Mouse (Mus musculus): ENCODE results near the gene Mlx. TPM values are rescaled to one million over a fixed set of nuclear protein-coding genes. Genes with fewer than 3 reads are reported as not detected.

The Mlx gene
- polyA plus RNA-seq, 1 experiment: 54.3 TPM

DNA sequence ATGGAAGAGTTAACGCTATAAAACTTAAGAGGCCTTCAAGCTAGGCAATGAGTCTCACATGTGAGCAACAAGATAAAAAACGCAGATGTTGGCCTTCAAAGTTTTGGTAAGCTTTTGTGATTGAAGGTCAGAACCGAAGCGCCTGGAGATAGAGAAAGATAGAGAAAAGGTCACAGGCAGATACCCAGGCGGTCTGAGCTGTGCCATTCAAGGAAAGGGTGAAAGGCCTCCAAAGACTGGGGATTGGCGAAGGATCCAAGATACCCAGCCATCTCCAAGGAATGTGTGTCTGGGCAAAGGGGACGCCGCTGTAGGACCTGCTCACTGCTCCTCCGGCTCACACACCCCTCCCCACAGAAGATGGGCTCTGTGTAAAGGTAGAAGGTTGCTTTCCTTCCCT, 22.1 kb upstream of the Mlx start:
- DNase-seq (ENCODE audit: low read depth): no peak

DNA sequence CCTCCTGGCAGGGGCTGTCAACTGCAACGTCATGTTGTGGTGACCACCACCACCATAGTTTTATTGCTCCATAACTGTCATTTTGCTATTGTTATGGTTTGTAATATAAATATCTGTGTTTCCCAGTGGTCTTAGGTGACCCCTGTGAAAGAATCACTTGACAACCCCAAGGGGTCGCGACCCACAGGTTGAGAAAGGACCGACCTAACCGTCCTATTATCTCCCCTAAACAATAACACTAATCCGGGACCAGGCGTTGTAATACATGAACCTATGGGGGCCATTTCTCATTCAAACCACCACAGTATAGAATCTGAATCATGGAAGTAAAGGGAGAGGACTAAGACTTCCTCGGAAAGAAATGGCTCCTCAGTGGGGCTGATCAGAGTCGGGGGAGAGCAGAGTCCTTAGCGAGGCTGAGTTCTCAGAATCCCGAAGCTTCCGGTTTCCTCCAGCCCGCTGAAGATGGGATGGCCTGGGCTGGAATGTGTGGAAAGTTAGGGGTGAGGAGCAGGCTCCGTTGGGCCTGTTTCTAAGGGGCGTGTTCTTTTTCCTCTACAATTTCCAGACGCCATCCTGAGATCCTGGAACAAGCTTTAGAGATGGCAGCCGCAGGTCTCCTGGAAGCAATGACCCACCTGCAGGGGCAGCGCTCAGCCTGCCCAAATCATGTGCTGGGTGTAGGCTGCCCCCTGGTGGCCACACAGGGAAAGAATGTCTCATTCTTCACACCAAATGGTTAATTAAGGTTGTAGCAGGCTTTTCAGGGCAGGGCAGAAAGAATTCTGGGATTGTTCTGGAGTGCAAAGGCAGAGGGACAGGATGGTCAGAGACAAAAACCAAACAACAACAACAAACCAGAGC, 20.3 kb upstream of the Mlx start:
- no peak for DNase-seq (ENCODE audit: low read depth)

DNA sequence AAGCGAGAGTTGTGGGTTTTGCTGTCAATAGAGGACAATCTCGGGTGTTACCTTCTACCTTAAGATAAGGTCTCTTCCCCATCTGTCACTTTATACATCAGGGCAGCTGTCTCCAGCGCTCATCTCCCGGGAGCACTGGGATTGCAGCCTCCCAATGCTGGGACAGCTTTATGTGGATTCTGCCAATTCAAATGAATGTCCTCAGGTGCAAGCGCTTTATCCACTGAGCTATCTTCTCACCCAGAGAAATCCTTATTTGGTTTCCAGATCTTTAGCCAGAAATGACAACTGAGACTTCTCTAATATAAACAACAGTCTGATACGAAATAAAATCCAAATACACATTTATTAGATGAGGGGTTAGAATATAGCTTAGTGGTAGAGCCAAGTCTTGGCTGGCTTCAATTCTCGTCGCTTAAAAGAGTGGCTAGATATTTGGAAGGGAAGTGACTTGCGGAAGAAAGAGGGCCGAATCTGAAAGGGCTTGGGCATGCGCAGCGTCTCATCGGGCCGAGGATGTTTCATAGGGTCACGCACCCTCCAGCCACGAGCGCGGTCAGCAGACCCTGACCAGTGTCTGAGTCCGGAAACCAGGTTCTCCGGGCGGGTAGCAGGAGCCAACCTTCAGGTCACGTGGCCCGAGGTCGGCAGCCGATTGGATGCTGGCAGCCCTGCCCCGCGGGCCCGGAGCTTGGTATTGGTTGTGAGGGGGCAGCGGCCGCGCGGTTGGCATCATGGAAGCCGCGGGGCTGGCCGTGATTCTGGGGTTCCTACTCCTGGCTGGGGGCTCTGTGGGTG, 17.5 kb upstream of the Mlx start, which contains the start of gene Naglu:
Gene Naglu (plus strand): TSS at position 622 of the 798 bp plus-strand sequence.
- no peak for DNase-seq (ENCODE audit: low read depth)

DNA sequence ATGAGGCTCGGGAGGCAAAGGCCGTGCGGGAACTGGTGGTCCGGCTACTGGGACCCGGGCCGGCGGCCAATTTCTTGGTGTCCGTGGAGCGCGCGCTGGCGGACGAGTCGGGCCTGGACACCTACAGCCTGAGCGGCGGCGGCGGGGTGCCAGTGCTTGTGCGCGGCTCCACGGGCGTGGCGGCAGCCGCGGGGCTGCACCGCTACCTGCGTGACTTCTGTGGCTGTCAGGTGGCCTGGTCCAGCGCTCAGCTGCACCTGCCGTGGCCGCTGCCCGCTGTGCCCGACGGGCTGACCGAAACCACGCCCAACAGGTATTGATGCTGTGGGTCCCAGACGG, 16.9 kb upstream of the Mlx start:
- DNase-seq (ENCODE audit: low read depth): no peak

DNA sequence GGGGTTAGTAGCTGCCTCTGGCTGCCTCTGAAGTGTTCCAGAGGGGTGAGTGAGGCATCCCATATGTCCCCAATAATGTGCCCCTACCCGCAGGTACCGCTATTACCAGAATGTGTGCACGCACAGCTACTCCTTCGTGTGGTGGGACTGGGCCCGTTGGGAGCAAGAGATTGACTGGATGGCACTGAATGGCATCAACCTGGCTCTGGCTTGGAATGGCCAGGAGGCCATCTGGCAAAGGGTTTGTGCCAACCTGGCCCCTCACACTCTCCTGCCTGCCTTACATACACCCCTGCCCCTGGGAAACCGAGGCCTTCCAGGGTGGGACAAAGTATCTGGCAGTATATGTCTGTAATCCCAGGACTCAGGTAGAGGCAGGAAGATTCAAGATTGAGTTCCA, 16.1 kb upstream of the Mlx start:
- no peak for DNase-seq (ENCODE audit: low read depth)

DNA sequence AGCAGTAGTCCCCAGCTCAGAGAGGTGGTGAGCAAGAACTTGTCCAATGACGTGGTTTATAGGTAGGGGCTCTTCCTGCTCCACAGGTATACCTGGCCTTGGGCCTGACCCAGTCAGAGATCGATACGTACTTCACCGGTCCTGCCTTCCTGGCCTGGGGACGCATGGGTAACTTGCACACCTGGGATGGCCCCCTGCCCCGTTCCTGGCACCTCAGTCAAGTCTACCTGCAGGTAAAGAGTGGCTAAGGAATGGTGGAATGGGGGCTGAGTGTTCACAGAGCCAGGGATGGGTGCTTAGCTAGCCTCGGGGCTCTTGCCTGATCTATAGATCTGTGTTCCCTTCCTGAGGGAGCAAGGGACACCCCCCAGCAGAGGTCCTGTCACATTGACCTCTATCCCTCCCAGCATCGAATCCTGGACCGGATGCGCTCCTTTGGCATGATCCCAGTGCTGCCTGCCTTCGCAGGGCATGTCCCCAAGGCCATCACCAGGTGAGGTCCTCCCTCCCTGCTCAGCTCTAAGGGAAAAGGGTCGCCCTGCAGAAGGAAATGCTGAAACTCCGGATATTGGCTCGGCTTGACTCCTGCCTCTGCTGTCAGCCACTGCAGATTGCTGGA, 15.2 kb upstream of the Mlx start:
- no peak for DNase-seq (ENCODE audit: low read depth)

DNA sequence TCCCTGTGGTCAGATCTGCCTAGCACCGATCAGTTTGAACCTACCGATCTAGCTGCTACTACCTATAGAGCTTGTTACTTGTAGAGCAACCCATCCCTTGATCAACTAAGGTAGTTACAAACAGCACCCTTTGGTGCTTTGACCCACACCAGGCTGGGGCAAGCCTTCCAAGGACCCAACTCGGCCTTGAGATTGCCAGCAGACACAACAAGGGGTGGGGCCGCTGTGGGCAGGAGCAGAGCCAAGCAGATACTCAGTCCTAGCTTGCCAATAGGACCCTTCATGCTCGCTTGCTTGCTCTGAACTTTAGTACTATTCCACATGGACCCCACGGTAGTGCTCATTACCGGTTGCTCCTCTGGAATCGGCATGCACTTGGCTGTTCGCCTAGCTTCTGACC, 9.0 kb upstream of the Mlx start, which contains the start of gene Hsd17b1:
Gene Hsd17b1 (plus strand): TSS at position 291 of the 400 bp plus-strand sequence.
- no peak for DNase-seq (ENCODE audit: low read depth)

DNA sequence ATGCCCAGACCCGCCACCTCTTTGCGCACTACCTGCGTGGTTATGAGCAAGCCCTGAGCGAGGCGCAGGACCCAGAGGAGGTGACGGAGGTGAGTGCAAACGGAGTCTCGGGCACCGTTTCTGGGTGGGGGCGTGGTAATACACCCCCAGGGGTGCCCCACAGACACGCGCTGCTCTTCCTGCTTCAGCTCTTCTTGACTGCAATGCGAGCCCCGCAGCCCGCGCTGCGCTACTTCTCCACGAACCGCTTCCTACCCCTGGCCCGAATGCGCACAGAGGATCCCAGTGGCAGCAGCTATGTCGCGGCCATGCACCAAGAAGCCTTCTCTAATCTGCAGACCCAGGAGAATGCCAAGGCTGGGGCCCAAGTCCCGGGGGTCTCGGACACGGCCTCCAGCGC, 7.3 kb upstream of the Mlx start:
- DNase-seq (ENCODE audit: low read depth): no peak

DNA sequence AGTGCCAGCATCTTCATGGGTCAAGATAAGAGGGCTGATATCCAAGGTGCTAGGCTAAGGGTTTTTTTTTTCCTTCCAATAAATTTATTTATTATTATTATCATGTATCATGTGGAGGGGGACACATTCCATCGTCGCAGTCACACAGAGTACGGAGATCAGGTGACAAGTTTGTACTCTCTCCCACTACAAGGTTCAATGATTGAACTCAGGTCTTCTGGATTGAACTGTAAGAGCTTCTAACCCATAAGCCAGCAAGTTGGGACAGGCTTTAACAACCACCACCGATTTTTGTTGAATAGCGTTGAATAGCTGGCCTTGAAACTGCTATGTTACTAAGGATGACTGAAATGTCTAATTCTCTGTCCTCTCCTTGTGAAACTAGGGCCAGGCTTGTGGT, 6.7 kb upstream of the Mlx start:
- no peak for DNase-seq (ENCODE audit: low read depth)

DNA sequence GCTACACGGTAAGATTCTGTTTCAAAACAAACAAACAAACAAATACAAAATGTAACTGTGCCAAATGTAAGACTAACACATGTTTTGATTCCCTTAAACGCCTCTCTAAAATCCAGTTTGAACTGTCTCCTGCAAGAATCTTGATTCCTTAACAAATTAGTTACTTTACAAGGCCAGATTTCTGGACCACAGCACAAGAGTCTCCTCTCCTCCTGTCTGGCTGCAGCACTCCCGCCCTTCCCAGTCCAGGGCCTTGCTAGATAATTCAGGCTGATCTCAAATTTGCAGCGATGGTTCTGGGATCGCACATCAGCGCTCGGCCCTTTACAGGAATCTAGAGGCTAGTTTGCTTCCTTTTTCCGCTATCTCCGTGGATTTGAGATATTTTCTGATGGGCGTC, 5.4 kb upstream of the Mlx start:
- no peak for DNase-seq (ENCODE audit: low read depth)

DNA sequence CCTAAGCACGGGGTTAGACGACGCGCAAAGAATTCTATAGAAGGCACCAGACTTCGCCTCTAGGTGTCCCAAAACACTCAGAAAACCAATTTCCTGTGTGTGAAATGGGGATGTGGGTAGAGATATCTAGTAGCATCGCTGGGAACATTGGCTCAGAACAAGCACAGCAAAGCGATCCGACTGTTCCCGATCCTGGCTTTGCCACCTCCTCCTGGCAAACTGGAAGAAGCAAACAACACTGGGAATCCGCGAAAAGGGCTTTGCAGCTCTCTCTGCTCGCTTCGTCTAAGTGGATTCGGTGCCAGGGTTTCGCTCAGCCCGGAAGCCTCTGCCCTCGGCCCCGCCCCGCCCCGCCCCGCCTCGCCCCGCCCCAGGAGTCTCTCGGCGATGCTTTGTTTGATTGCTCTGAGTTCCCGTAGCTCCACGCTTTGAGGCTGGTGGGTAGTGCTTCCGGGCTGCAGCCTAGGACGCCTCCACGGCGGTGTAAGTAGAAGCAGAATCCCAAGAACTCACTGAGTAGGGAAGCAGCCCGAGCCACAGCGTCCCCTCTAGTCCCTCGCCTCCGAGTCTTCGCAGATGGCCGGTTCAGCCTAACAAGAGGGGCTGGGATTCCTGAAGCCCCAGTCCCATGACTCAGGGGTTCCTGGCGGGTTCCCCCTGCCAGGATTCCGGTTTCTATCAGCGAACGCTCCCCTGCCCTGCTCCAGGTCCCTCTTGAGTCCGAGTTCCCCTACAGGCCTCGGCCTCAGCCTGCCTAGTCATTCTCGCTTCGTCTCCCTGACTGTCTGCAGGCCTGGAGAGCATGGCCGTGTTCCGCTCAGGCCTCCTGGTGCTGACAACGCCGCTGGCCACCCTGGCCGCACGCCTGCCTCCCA, 4.6 kb upstream of the Mlx start, which contains the start of gene Coasy:
Gene Coasy (plus strand): TSS at position 358 of the 875 bp plus-strand sequence.
- no peak for DNase-seq (ENCODE audit: low read depth)

DNA sequence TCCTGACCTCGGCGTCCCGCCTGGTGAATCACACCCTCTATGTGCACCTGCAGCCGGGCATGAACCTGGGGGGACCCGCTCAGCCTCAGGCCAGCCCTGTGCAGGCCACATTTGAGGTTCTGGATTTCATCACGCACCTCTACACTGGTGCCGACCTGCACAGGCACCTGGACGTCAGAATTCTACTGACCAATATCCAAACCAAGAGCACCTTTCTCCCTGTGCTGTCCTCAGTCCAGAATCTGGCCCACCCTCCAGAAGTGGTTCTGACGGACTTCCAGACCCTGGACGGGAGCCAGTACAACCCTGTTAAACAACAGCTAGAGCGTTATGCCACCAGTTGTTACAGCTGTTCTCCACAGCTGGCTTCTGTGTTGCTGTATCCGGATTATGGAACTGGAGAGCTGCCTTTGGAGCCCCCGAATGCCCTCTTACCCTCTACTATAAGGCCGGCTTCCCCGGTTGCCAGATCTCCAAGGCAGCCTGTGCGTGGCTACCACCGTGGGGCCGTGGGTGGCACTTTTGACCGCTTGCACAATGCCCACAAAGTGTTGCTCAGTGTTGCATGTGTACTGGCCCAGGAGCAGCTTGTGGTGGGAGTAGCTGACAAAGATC, 3.9 kb upstream of the Mlx start:
- no peak for DNase-seq (ENCODE audit: low read depth)

DNA sequence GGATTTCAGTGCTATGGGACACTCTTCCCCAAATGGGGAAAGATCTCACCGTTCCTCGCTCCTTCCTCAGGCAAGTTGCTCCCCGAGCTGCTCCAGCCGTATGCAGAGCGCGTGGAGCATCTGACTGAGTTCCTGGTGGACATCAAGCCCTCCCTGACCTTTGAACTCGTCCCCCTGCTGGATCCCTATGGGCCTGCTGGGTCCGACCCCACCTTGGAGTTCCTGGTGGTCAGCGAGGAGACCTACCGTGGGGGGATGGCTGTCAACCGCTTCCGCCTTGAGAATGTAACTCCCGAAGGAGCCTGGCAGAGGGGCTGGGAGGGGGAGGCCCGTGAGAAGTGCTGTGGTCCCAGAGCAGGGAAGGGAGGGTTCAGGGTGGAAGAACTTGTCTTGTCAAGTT, 2.8 kb upstream of the Mlx start:
- DNase-seq (ENCODE audit: low read depth): no peak

DNA sequence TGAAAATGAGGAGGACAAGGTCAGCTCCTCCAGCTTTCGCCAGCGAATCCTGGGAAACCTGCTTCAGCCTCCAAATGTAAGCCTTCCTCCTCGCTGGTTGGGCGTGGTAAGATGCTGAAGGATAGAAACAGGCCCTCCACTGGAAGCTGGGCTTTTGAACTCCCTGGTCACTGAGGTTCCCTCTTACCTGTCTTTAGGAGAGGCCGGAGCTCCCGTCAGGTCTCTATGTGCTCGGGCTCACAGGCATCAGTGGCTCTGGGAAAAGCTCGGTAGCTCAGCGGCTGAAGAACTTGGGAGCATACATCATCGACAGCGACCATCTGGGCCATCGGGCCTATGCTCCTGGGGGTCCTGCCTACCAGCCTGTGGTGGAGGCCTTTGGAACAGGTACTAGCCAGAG, 2.3 kb upstream of the Mlx start:
- no peak for DNase-seq (ENCODE audit: low read depth)

DNA sequence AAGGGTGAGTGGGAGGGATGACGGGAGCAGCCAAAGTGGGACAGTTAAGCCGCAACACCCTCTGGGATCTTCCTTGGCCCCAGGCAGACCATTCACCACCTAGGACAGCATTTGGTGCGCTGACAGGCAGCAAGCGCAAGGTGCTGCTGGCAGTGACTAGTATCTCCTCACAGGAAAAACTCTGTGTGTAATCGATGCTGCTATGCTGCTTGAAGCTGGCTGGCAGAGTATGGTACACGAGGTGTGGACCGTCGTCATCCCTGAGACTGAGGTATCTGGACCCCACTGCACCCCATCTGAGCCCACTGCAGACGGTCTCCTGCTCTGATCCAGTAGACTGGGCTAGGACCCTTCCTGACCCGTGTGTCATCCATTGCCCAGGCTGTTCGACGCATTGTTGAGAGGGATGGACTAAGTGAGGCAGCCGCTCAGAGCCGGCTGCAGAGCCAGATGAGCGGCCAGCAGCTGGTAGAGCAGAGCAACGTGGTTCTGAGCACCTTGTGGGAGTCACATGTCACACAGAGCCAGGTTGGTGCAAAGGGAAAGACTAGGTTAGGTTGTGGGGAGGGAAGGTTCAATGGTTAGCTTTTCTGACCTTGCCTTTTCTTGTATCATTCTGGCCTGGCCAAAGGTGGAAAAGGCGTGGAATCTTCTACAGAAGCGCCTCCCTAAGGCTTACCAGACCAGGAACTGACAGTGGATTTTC, 1.3 kb upstream of the Mlx start:
- no peak for DNase-seq (ENCODE audit: low read depth)

DNA sequence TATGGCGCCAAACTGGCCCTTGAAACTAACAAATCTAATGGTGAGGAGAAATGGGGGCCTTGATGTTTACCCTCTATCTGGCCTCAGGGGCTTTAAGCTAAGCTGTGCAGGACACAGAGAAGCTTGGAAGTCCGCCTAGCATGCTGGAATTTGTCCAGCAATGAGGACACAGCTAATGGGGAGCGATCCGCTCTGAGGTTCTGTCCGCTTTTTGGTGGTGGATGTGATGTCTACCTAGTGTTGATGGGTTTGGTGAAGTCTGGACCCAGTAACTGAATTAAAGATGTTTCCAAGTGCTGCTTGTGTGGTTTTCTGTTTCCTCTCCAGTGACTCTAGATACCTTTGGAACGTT, 778 bp upstream of the Mlx start:
- no peak for DNase-seq (ENCODE audit: low read depth)

DNA sequence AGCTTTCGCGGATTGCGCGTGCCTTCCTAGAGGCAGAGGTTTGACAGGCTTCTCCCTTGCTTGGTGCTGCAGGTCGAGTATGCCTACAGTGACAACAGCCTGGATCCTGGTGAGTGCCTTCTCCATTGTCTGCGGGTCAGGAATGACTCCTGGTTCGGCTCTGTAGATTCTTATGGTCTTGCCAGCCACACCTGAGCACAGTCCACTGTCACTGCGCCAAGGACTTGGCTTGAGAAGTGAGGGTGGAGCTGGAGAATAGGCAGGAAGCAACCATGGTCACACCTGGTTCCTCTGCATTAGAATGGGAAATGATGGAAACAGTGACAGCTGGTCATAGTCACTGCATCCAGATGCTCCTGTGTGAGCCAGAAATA, 592 bp downstream of the Mlx start:
- DNase-seq (ENCODE audit: low read depth): no peak

DNA sequence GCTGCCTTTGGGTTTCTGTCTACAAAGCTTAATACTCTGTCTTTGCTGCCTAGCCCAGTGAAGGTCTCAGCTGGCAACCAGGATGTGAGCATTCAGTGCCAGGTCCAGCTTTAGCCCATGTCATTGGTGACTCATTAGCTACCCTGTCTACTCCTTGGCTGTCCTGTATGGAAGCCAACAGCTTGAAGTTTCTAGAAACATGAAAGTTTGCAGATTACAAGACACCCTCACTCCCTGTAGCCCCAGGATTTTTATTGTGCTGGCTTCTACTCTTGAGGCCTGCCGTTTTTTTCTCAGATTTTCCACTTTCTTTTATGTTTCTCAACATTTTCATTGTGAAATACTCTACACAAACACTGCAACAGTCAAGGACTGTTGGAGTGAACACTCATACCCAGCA, 2.9 kb downstream of the Mlx start:
- DNase-seq (ENCODE audit: low read depth): no peak

DNA sequence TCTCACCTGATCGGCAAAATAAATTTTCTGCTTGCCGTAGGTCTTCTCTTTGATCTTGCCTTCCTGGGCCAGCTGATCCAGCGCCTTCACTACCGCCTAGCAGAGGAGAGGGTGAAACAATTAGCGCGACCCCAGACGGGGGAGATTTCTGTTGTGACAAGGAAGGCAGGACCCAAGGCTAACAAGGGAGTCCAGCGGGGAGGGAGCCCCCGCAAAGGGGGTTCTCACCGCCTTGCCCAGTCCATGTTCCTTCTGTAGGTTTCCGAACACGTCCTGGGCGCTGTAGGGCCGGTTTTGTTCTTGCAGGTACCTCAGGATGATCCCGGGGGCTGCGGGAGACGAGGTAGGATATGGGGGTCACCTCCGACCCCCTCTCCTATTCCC, 7.8 kb downstream of the Mlx start:
- DNase-seq (ENCODE audit: low read depth): no peak

DNA sequence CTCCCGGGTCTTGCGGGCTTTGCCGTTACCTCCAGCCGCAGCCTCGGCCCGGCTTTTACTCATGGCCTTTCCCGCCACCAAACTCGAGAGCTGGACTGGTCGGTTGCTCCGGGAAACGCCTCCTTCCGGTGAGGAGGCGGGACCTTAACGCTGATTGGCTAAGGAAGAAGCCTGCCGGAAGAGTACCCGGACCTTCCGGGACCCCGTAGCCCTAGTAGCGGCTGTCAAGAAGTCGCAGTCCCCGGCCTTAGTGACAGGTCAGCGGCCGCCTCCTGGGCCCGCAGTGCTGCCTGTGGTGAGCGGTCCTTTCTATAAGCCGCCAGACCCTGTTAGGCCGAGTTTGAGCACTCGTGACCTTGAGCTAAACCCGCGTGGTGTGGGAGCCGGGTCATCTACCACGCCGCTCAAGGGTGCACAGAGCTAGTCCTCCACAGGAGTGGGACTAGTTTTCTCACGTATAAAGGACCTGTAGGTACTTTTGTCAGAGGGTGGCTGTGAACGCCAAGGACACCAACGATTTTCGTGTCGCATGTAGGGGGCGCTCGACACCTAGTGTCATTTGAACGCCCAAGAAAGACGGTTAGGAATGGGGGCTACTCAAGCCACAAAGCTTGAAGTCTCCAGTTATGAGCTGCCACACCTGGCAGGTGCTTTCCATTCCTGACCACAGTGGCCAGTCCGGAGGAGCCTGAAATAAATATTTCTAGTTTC, 8.4 kb downstream of the Mlx start, which contains the start of gene Psmc3ip:
Gene Psmc3ip (minus strand): TSS at position 123 of the 711 bp plus-strand sequence.
- DNase-seq (ENCODE audit: low read depth): no peak

Data from gonadal fat pad, adult 2 months (tissue).